Mouse (Mus musculus) midbrain, postnatal 0 days (tissue): ENCODE results near the gene Peli2. TPM values are rescaled to one million over a fixed set of nuclear protein-coding genes. Genes with fewer than 3 reads are reported as not detected.

Experiments
- ATAC-seq: fragments of 200-750 bp; cut with Nextera tagmentation; 2 replicates; pipeline ENCODE4 v1.8.0; 2017; ENCODE audit warnings: moderate number of reproducible peaks, mild to moderate bottlenecking, moderate TSS enrichment, moderate library complexity; ENCODE audit not compliant: low FRiP score
- DNase-seq: peaks from one replicate; pipeline ENCODE4 v3.0.0-alpha.2; 2015; ENCODE audit warnings: low spot score
- H3K27ac ChIP-seq: fragments of 300-500 bp; sonication (generic); 2 replicates; pipeline ENCODE4 v1.5.1; 2014; ENCODE audit warnings: low read depth, mild to moderate bottlenecking, low read length, mixed read lengths
- H3K27me3 ChIP-seq: fragments of 300-500 bp; sonication (generic); 2 replicates; pipeline ENCODE4 v1.6.1; 2014; ENCODE audit warnings: low read length, control low read depth, mixed read lengths; ENCODE audit not compliant: insufficient read depth
- H3K36me3 ChIP-seq: fragments of 300-500 bp; sonication (generic); 2 replicates; pipeline ENCODE4 v1.6.1; 2014; ENCODE audit warnings: low read length, control low read depth, mixed read lengths; ENCODE audit not compliant: insufficient read depth
- H3K4me1 ChIP-seq: fragments of 300-500 bp; sonication (generic); 2 replicates; pipeline ENCODE4 v1.6.1; 2014; ENCODE audit warnings: mild to moderate bottlenecking, control low read depth, antibody characterized with exemption, low read length, mixed read lengths; ENCODE audit not compliant: insufficient read depth
- H3K4me2 ChIP-seq: fragments of 300-500 bp; sonication (generic); 2 replicates; pipeline ENCODE4 v1.6.1; 2014; ENCODE audit warnings: low read depth, mild to moderate bottlenecking, low read length, mixed read lengths; ENCODE audit not compliant: poor library complexity, severe bottlenecking
- H3K4me3 ChIP-seq: fragments of 300-500 bp; sonication (generic); 2 replicates; pipeline ENCODE4 v1.5.1; 2014; ENCODE audit warnings: low read depth, mild to moderate bottlenecking, low read length, moderate library complexity
- H3K9ac ChIP-seq: fragments of 300-500 bp; sonication (generic); replicated peaks from 2 replicates; pipeline ENCODE4 v1.6.1; 2014; ENCODE audit warnings: mild to moderate bottlenecking, low read length, moderate library complexity, mixed read lengths; ENCODE audit not compliant: poor library complexity, severe bottlenecking
- H3K9me3 ChIP-seq: fragments of 300-500 bp; sonication (generic); 2 replicates; pipeline ENCODE4 v1.6.1; 2016; ENCODE audit warnings: low read length, control low read depth
- CTCF ChIP-seq: IDR thresholded peaks from 2 replicates; pipeline ENCODE4 v1.5.1; 2016; ENCODE audit warnings: antibody characterized with exemption, mild to moderate bottlenecking
- WGBS: fragments of 180-500 bp; shearing (Covaris S2); extraction: QIAGEN DNeasy Blood & Tissue Kit; methylation state at CpG from one replicate; pipeline ENCODE4 v1.1.7; 2014; 5-methylcytosine and 5-hydroxymethylcytosine counted together
- polyA plus RNA-seq: library from polyadenylated mRNA; unstranded; fragments of >200 nt; fragmentation: Nextera tagmentation; extraction: Ambion mirVana; gene quantifications from 2 replicates; pipeline ENCODE4 v1.2.1, GENCODE M21; 2015
- total RNA-seq: library from RNA; depleted of rRNA; stranded (reverse); fragments of >200 nt; gene quantifications from 2 replicates; pipeline ENCODE4 v1.2.3, GENCODE M21; 2014

The Peli2 gene
- total and polyA plus RNA-seq, 2 experiments from 2014 or later: 6.5 to 22.3 TPM

DNA sequence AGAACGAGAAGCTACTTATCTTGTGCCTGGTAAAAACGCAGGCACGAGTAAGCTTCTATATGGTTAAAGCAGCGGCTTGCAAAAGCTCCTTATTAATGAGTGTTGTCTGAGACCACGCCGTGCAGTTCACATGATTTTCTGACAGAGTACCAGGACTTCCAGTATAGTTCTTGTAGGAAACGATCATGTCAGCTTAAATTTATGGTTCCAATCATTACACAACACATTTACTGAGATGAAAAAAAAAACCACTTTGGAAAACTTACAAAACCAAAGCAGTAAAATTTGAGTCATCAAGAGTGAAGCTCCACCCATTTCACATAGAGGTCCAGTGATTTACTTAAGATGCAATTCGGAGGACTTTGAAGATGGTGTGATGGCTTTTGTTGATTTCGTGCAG is 53.2 kb downstream of the Peli2 start:
- Histone ChIP-seq H3K4me3 (no peak overlapping the region), H3K9ac (no peak overlapping the region), H3K4me2 (no peak overlapping the region), H3K4me1 (peaks cover 7% of the 10 kb centered on the region; the same call in 1 of the 2 replicates), H3K36me3 (no peaks in the 10 kb centered on the region), H3K27me3 (no peaks in the 10 kb centered on the region), H3K9me3 (no peaks in the 10 kb centered on the region), H3K27ac (no peak overlapping the region)
- no peak for TF ChIP-seq CTCF
- 89% methylated on average over 9 of the region's 9 CpGs for WGBS
- DNase-seq (no peak), ATAC-seq (no peak)

DNA sequence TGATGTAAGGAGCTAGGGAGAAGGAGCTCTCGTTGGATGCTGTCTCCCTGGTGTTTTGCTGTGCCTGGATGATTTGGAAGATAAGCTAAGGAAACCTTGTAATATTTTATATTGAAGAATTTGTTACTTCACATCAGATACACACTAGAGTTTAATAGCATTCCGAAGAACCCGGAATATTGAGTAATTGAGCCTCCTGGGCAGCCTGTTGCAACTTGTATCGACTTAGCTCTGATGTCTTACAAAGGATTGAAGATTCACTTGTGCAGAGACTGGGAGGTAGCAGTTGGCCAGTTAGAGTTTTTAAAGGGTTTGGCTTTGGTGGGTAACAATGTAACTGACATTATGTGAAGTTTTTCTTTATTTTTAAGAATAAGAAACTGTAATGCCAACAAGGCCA is 53.7 kb downstream of the Peli2 start:
- no peak overlapping the region for H3K9ac ChIP-seq
- no peak overlapping the region for H3K4me3 ChIP-seq
- H3K27me3 ChIP-seq: no peaks in the 10 kb centered on the region
- ATAC-seq (no peak), DNase-seq (no peak)
- no peak overlapping the region for H3K4me2 ChIP-seq
- 86% methylated on average over 4 of the region's 4 CpGs for WGBS
- no peaks in the 10 kb centered on the region for H3K9me3 ChIP-seq
- TF ChIP-seq CTCF: no peak
- H3K36me3 ChIP-seq: no peaks in the 10 kb centered on the region
- H3K4me1 ChIP-seq: peaks cover 7% of the 10 kb centered on the region; the same call in 1 of the 2 replicates
- no peak overlapping the region for H3K27ac ChIP-seq

- no peak for TF ChIP-seq CTCF
- no peak for DNase-seq
Measured at GRCm38 (mm10) chr14:48175115-48175514, 54.5 kb downstream of the Peli2 start.

DNA sequence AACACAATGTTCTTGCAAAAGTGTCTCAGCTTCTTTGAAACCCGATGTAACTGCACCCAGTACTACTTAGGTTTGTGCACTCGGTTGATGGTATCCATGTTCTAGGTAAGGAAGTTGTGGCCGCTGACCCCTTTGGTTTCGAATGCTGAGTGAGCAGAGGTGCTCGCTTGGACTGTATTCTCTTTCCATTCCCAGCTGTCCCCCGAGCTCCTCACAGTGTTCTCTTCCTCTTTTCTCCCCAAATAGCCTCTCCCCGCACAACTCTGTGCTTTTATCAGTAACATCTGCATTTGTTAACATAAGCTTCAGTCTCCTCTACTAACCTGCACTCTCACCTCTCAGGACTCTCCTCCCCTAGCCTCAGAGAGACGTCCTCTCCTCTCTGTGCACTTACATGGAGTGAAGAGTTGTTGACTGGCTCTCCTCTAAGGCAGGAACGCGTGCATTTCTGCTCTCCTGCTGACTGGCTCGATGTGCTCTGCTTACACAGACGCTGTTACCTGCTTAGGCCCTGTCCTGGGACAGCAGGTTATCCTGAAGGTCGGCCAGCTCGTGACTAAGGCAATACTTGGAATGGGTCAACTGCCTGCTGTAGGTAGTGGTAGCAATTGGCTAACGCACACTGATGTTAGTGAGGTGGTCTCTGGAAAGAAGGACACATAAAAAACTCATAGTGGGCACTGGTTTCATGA is 57.8 kb downstream of the Peli2 start:
- no peak for DNase-seq
- no peak for ATAC-seq
- Histone ChIP-seq H3K27ac (no peak overlapping the region), H3K4me1 (no peaks in the 10 kb centered on the region), H3K4me2 (no peak overlapping the region), H3K27me3 (no peaks in the 10 kb centered on the region), H3K9me3 (peaks cover 8% of the 10 kb centered on the region; the same call in 1 of the 2 replicates), H3K4me3 (no peak overlapping the region), H3K36me3 (no peaks in the 10 kb centered on the region), H3K9ac (no peak overlapping the region)
- 92% methylated on average over 15 of the region's 15 CpGs for WGBS
- no peak for TF ChIP-seq CTCF

More at GRCm38 (mm10) chr14:48175115-48175514, 54.5 kb downstream of the Peli2 start:
- H3K27me3 ChIP-seq: no peaks in the 10 kb centered on the region
- no peak overlapping the region for H3K27ac ChIP-seq
- H3K4me3 ChIP-seq: no peak overlapping the region
- no peak for ATAC-seq
- H3K36me3 ChIP-seq: no peaks in the 10 kb centered on the region
- H3K4me2 ChIP-seq: no peak overlapping the region
- peaks cover 7% of the 10 kb centered on the region; the same call in 1 of the 2 replicates for H3K4me1 ChIP-seq
- H3K9me3 ChIP-seq: no peaks in the 10 kb centered on the region
- WGBS: 88% methylated on average over 8 of the region's 8 CpGs
- no peak overlapping the region for H3K9ac ChIP-seq

GRCm38 (mm10) chr14:48179021-48179420 is 58.4 kb downstream of the Peli2 start:
- H3K4me1 ChIP-seq: no peaks in the 10 kb centered on the region
- 70% methylated on average over 8 of the region's 8 CpGs for WGBS
- H3K4me2 ChIP-seq: no peak overlapping the region
- H3K9me3 ChIP-seq: peaks cover 8% of the 10 kb centered on the region; the same call in 1 of the 2 replicates
- H3K36me3 ChIP-seq: no peaks in the 10 kb centered on the region
- no peak for TF ChIP-seq CTCF
- H3K9ac ChIP-seq: no peak overlapping the region
- no peak overlapping the region for H3K27ac ChIP-seq
- H3K27me3 ChIP-seq: no peaks in the 10 kb centered on the region
- H3K4me3 ChIP-seq: no peak overlapping the region
- ATAC-seq (no peak), DNase-seq (no peak)

DNA sequence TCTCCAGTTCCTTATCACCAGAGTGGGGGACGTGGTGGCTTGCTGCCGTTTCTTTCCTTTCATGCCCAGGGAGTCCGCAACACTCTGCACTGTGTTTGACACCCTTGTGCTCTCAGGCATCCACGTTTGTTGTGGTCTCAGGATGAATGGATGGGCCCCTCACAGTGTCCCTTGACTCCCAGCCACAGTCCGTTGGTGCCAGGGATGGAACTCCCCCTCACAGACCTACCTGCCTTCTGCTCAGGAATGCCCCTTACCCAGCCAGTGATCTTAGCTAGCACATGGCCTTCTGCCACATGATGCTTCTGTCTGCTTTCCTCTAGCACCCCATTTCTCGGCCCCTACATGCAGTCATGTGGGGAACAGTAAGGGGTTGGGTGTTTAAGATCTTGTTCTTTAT is 65.7 kb downstream of the Peli2 start:
- Histone ChIP-seq H3K27me3 (no peaks in the 10 kb centered on the region), H3K36me3 (no peaks in the 10 kb centered on the region), H3K4me2 (no peak overlapping the region), H3K4me3 (no peak overlapping the region), H3K9me3 (peaks cover 8% of the 10 kb centered on the region; the same call in 1 of the 2 replicates), H3K27ac (no peak overlapping the region), H3K4me1 (no peaks in the 10 kb centered on the region), H3K9ac (no peak overlapping the region)
- ATAC-seq (no peak), DNase-seq (no peak)
- 89% methylated on average over 6 of the region's 6 CpGs for WGBS
- TF ChIP-seq CTCF: no peak
